Mouse (Mus musculus): ENCODE measurements at regions not wholly inside any gene's neighbourhood (a gene's known extent, or its start where the extent isn't known, plus 50 kb on each side); places are given as distances from the start of the nearest gene placed in this dataset.

- H3K4me3 ChIP-seq (replicated peaks): no peak overlapping the region
- H3K27ac ChIP-seq (replicated peaks): no peak overlapping the region
- H3K4me2 ChIP-seq: no peak overlapping the region
- no peaks in the 10 kb centered on the region for H3K27me3 ChIP-seq (replicated peaks)
- 97% methylated on average over 7 of the region's 7 CpGs for WGBS
- no peak overlapping the region for H3K9ac ChIP-seq (replicated peaks)
- H3K4me1 ChIP-seq: no peaks in the 10 kb centered on the region
- no peaks in the 10 kb centered on the region for H3K9me3 ChIP-seq (replicated peaks)
- ATAC-seq (ENCODE audit: low FRiP score): no peak
- H3K36me3 ChIP-seq: no peaks in the 10 kb centered on the region
Measured at GRCm38 (mm10) chr12:77179138-77179537, 58.8 kb upstream of the Fut8 start.

GRCm38 (mm10) chr12:77177811-77178578 is 59.9 kb upstream of the Fut8 start:
- WGBS: 49% methylated on average over 15 of the region's 15 CpGs
- Histone ChIP-seq H3K27me3 (replicated peaks) (no peaks in the 10 kb centered on the region), H3K9me3 (replicated peaks) (no peaks in the 10 kb centered on the region), H3K4me3 (replicated peaks) (no peak overlapping the region), H3K9ac (replicated peaks) (no peak overlapping the region), H3K36me3 (no peaks in the 10 kb centered on the region), H3K4me1 (no peaks in the 10 kb centered on the region), H3K4me2 (no peak overlapping the region), H3K27ac (replicated peaks) (no peak overlapping the region)
- no peak for ATAC-seq (ENCODE audit: low FRiP score)

- no peak overlapping the region for H3K4me2 ChIP-seq
- no peaks in the 10 kb centered on the region for H3K27me3 ChIP-seq (replicated peaks)
- H3K9ac ChIP-seq (replicated peaks): no peak overlapping the region
- H3K9me3 ChIP-seq (replicated peaks): no peaks in the 10 kb centered on the region
- no peaks in the 10 kb centered on the region for H3K4me1 ChIP-seq
- ATAC-seq (ENCODE audit: low FRiP score): no peak
- 73% methylated on average over 3 of the region's 3 CpGs for WGBS
- H3K4me3 ChIP-seq (replicated peaks): no peak overlapping the region
- no peak overlapping the region for H3K27ac ChIP-seq (replicated peaks)
- H3K36me3 ChIP-seq: no peaks in the 10 kb centered on the region
Measured at GRCm38 (mm10) chr12:77177303-77177702, 60.6 kb upstream of the Fut8 start.

- Histone ChIP-seq H3K9ac (replicated peaks) (no peak overlapping the region), H3K4me2 (no peak overlapping the region), H3K9me3 (replicated peaks) (no peaks in the 10 kb centered on the region), H3K27me3 (replicated peaks) (no peaks in the 10 kb centered on the region), H3K27ac (replicated peaks) (no peak overlapping the region), H3K4me1 (no peaks in the 10 kb centered on the region), H3K36me3 (no peaks in the 10 kb centered on the region), H3K4me3 (replicated peaks) (no peak overlapping the region)
- ATAC-seq (ENCODE audit: low FRiP score): no peak
Measured at GRCm38 (mm10) chr12:77174032-77174431, 63.9 kb upstream of the Fut8 start.

GRCm38 (mm10) chr12:77172540-77172939 is 65.4 kb upstream of the Fut8 start:
- Histone ChIP-seq H3K9ac (replicated peaks) (no peak overlapping the region), H3K4me1 (no peaks in the 10 kb centered on the region), H3K36me3 (no peaks in the 10 kb centered on the region), H3K27me3 (replicated peaks) (no peaks in the 10 kb centered on the region), H3K27ac (replicated peaks) (no peak overlapping the region), H3K4me3 (replicated peaks) (no peak overlapping the region), H3K4me2 (no peak overlapping the region), H3K9me3 (replicated peaks) (no peaks in the 10 kb centered on the region)
- 96% methylated on average over 2 of the region's 2 CpGs for WGBS
- ATAC-seq (ENCODE audit: low FRiP score): no peak

GRCm38 (mm10) chr12:77170257-77170656 is 67.7 kb upstream of the Fut8 start:
- H3K4me3 ChIP-seq (replicated peaks): no peak overlapping the region
- no peak overlapping the region for H3K27ac ChIP-seq (replicated peaks)
- H3K36me3 ChIP-seq: no peaks in the 10 kb centered on the region
- H3K9me3 ChIP-seq (replicated peaks): no peaks in the 10 kb centered on the region
- no peak overlapping the region for H3K4me2 ChIP-seq
- no peaks in the 10 kb centered on the region for H3K27me3 ChIP-seq (replicated peaks)
- no peak overlapping the region for H3K9ac ChIP-seq (replicated peaks)
- 85% methylated on average over 5 of the region's 5 CpGs for WGBS
- ATAC-seq (ENCODE audit: low FRiP score): no peak
- no peaks in the 10 kb centered on the region for H3K4me1 ChIP-seq

GRCm38 (mm10) chr12:77168367-77168766 is 69.6 kb upstream of the Fut8 start:
- Histone ChIP-seq H3K4me3 (replicated peaks) (no peak overlapping the region), H3K36me3 (no peaks in the 10 kb centered on the region), H3K9me3 (replicated peaks) (no peaks in the 10 kb centered on the region), H3K27ac (replicated peaks) (no peak overlapping the region), H3K27me3 (replicated peaks) (no peaks in the 10 kb centered on the region), H3K4me2 (no peak overlapping the region), H3K9ac (replicated peaks) (no peak overlapping the region), H3K4me1 (no peaks in the 10 kb centered on the region)
- ATAC-seq (ENCODE audit: low FRiP score): no peak
- WGBS: 74% methylated on average over 1 of the region's 1 CpGs

GRCm38 (mm10) chr12:77156698-77157097 is 81.2 kb upstream of the Fut8 start:
- H3K4me3 ChIP-seq (replicated peaks): no peak overlapping the region
- no peak overlapping the region for H3K9ac ChIP-seq (replicated peaks)
- H3K36me3 ChIP-seq: no peaks in the 10 kb centered on the region
- no peak overlapping the region for H3K27ac ChIP-seq (replicated peaks)
- peaks cover 5% of the 10 kb centered on the region; the same call in 1 of the 2 replicates for H3K4me1 ChIP-seq
- no peak for ATAC-seq (ENCODE audit: low FRiP score)
- H3K9me3 ChIP-seq (replicated peaks): no peaks in the 10 kb centered on the region
- H3K4me2 ChIP-seq: no peak overlapping the region
- H3K27me3 ChIP-seq (replicated peaks): no peaks in the 10 kb centered on the region
- 79% methylated on average over 2 of the region's 2 CpGs for WGBS

GRCm38 (mm10) chr12:77155626-77156025 is 82.3 kb upstream of the Fut8 start:
- no peaks in the 10 kb centered on the region for H3K9me3 ChIP-seq (replicated peaks)
- H3K36me3 ChIP-seq: no peaks in the 10 kb centered on the region
- H3K27me3 ChIP-seq (replicated peaks): no peaks in the 10 kb centered on the region
- no peak overlapping the region for H3K4me2 ChIP-seq
- 57% methylated on average over 6 of the region's 6 CpGs for WGBS
- ATAC-seq (ENCODE audit: low FRiP score): peak; percentile 66; the same call in 1 of the 2 replicates
- H3K4me1 ChIP-seq: peaks cover 5% of the 10 kb centered on the region; the same call in 1 of the 2 replicates
- no peak overlapping the region for H3K4me3 ChIP-seq (replicated peaks)
- H3K27ac ChIP-seq (replicated peaks): 0 out of 2 replicates have a peak overlapping the region, but pooled peaks have one; percentile 1
- no peak overlapping the region for H3K9ac ChIP-seq (replicated peaks)

- no peak overlapping the region for H3K27ac ChIP-seq (replicated peaks)
- H3K9ac ChIP-seq (replicated peaks): no peak overlapping the region
- no peaks in the 10 kb centered on the region for H3K36me3 ChIP-seq
- H3K4me1 ChIP-seq: peaks cover 5% of the 10 kb centered on the region; the same call in 1 of the 2 replicates
- H3K4me3 ChIP-seq (replicated peaks): no peak overlapping the region
- no peak for ATAC-seq (ENCODE audit: low FRiP score)
- H3K27me3 ChIP-seq (replicated peaks): no peaks in the 10 kb centered on the region
- 79% methylated on average over 2 of the region's 2 CpGs for WGBS
- no peaks in the 10 kb centered on the region for H3K9me3 ChIP-seq (replicated peaks)
- H3K4me2 ChIP-seq: no peak overlapping the region
Measured at GRCm38 (mm10) chr12:77151471-77151870, 86.5 kb upstream of the Fut8 start.

- no peaks in the 10 kb centered on the region for H3K27me3 ChIP-seq (replicated peaks)
- H3K9me3 ChIP-seq (replicated peaks): no peaks in the 10 kb centered on the region
- no peak overlapping the region for H3K27ac ChIP-seq (replicated peaks)
- no peaks in the 10 kb centered on the region for H3K4me1 ChIP-seq
- no peak for ATAC-seq (ENCODE audit: low FRiP score)
- no peak overlapping the region for H3K9ac ChIP-seq (replicated peaks)
- no peaks in the 10 kb centered on the region for H3K36me3 ChIP-seq
- no peak overlapping the region for H3K4me3 ChIP-seq (replicated peaks)
- no peak overlapping the region for H3K4me2 ChIP-seq
Measured at GRCm38 (mm10) chr12:77149835-77150234, 88.1 kb upstream of the Fut8 start.

- no peaks in the 10 kb centered on the region for H3K4me1 ChIP-seq
- no peak overlapping the region for H3K4me3 ChIP-seq (replicated peaks)
- H3K27ac ChIP-seq (replicated peaks): no peak overlapping the region
- H3K4me2 ChIP-seq: no peak overlapping the region
- no peaks in the 10 kb centered on the region for H3K36me3 ChIP-seq
- H3K27me3 ChIP-seq (replicated peaks): no peaks in the 10 kb centered on the region
- 90% methylated on average over 2 of the region's 2 CpGs for WGBS
- H3K9ac ChIP-seq (replicated peaks): no peak overlapping the region
- H3K9me3 ChIP-seq (replicated peaks): no peaks in the 10 kb centered on the region
- ATAC-seq (ENCODE audit: low FRiP score): no peak
Measured at GRCm38 (mm10) chr12:77148146-77148545, 89.8 kb upstream of the Fut8 start.

Measured in neural tube, embryonic 15.5 days (tissue).